Mouse (Mus musculus): ENCODE results near the gene Vmn1r45. TPM values are rescaled to one million over a fixed set of nuclear protein-coding genes. Genes with fewer than 3 reads are reported as not detected.

Vmn1r45 gene
- polyA plus RNA-seq, 1 experiment from 2014 or later, result not detected

Other genes with a start within 250 kb of the Vmn1r45 start
- not detected in 2 replicates for gene Vmn1r40, start 233.1 kb downstream of the Vmn1r45 start, polyA plus RNA-seq (2014; fragmentation: Nextera tagmentation; extraction: Ambion mirVana)
- not detected in 2 replicates for gene Vmn1r41, start 199.8 kb downstream of the Vmn1r45 start, polyA plus RNA-seq (2014; fragmentation: Nextera tagmentation; extraction: Ambion mirVana)
- not detected in 2 replicates for gene Vmn1r42, start 64.2 kb downstream of the Vmn1r45 start, polyA plus RNA-seq (2014; fragmentation: Nextera tagmentation; extraction: Ambion mirVana)
- not detected in 2 replicates for gene Vmn1r43, start 64.2 kb downstream of the Vmn1r45 start, polyA plus RNA-seq (2014; fragmentation: Nextera tagmentation; extraction: Ambion mirVana)
- not detected in 2 replicates for gene Vmn1r44, start 56.9 kb downstream of the Vmn1r45 start, polyA plus RNA-seq (2014; fragmentation: Nextera tagmentation; extraction: Ambion mirVana)
- gene Vmn1r46, start 28.7 kb upstream of the Vmn1r45 start, polyA plus RNA-seq (2014; fragmentation: Nextera tagmentation; extraction: Ambion mirVana), result not detected in 2 replicates
- gene Vmn1r47, start 75.5 kb upstream of the Vmn1r45 start, polyA plus RNA-seq (2014; fragmentation: Nextera tagmentation; extraction: Ambion mirVana), result not detected in 2 replicates
- gene Vmn1r48, start 96.2 kb upstream of the Vmn1r45 start, polyA plus RNA-seq (2014; fragmentation: Nextera tagmentation; extraction: Ambion mirVana), result not detected in 2 replicates
- not detected in 2 replicates for gene Vmn1r49, start 137.9 kb upstream of the Vmn1r45 start, polyA plus RNA-seq (2014; fragmentation: Nextera tagmentation; extraction: Ambion mirVana)
- not detected in 2 replicates for gene Vmn1r50, start 160.8 kb upstream of the Vmn1r45 start, polyA plus RNA-seq (2014; fragmentation: Nextera tagmentation; extraction: Ambion mirVana)
- not detected in 2 replicates for gene Vmn1r51, start 182.0 kb upstream of the Vmn1r45 start, polyA plus RNA-seq (2014; fragmentation: Nextera tagmentation; extraction: Ambion mirVana)
- not detected in 2 replicates for gene Vmn1r52, start 234.2 kb upstream of the Vmn1r45 start, polyA plus RNA-seq (2014; fragmentation: Nextera tagmentation; extraction: Ambion mirVana)

All from forebrain, embryonic 14.5 days (tissue).